Mouse (Mus musculus) cortical plate, adult 2 months (tissue): Measurements from ENCODE around the gene Smo. TPM values are rescaled to one million over a fixed set of nuclear protein-coding genes. Genes with fewer than 3 reads are reported as not detected.
A peak's percentile ranks its signal among the peaks of the same experiment; 100 is the strongest.

ENCODE experiments used
- H3K27ac ChIP-seq: fragments of 200-500 bp; 2 replicates; pipeline ENCODE4 v1.5.1; 2012; ENCODE audit warnings: low read length, control low read depth, inconsistent platforms; ENCODE audit not compliant: insufficient read depth
- H3K4me1 ChIP-seq: fragments of 200-500 bp; 2 replicates; pipeline ENCODE4 v1.6.1; 2011; ENCODE audit warnings: low read length; ENCODE audit not compliant: control insufficient read depth, insufficient read depth
- H3K4me3 ChIP-seq: fragments of 200-500 bp; 2 replicates; pipeline ENCODE4 v1.5.1; 2011; ENCODE audit warnings: mild to moderate bottlenecking, low read length, control low read depth; ENCODE audit not compliant: insufficient read depth
- CTCF ChIP-seq: fragments of 200-500 bp; IDR thresholded peaks from 2 replicates; pipeline ENCODE4 v1.5.1; 2011; ENCODE audit warnings: mild to moderate bottlenecking, control low read depth, low read length; ENCODE audit not compliant: insufficient read depth; ENCODE audit errors: extremely low read depth
- POLR2A ChIP-seq: fragments of 200-500 bp; IDR thresholded peaks from 2 replicates; pipeline ENCODE4 v1.6.1; 2011; ENCODE audit warnings: mild to moderate bottlenecking, low read length, control low read depth; ENCODE audit not compliant: insufficient read depth; ENCODE audit errors: extremely low read depth
- polyA plus RNA-seq: library from polyadenylated mRNA; depleted of rRNA; stranded (reverse); fragments of >200 nt; gene quantifications from 2 replicates; pipeline ENCODE4 v1.2.3, GENCODE M21; 2012

Gene Smo
- polyA plus RNA-seq, 1 experiment, result 9.6 TPM

DNA sequence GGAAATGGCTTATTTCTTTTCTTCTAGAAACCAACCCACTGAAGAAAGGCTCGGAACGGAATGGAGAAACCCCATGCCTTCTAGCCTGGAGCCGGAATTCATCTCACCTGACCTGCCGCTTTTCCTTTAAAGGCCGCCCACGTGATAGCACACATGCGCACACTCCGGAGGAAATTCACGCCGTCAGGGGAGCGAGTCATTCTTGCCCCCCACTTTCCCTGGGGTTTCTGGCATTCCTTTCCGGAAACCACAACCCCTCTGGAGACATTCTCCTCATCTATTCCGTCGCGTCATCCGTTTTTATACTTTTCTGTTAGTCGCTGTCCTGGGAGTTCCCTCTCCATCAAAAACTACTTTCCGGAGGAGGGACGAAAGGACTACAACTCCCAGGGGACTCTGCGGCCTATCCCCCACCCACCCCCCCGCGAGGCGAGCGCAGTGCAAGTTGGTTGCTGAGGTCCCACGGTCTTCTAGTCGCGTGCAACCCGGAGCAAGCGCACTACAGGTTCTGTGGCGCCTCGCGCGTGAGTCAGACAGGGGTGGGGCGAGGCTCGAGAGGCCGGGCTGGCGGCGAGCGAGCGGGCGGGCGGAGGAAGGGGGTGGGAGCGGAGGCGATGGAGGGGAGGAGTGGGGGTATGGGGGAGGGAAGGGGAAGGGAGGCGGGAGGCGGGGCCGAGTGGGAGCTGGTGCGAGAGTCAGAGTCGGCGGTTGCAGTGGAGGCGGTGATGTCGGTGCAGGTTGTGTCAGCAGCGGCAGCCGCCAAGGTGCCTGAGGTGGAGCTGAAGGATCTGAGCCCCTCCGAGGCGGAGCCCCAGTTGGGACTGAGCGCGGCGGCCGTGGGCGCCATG is 32.7 kb downstream of the Smo start, which contains the start of gene Ahcyl2:
Gene Ahcyl2, plus strand, starts transcription at position 199 of the 848 bp plus-strand sequence.
- H3K4me3 ChIP-seq, result peak within 1 kb of the TSS; percentile 69
- H3K27ac ChIP-seq, result peak within 1 kb of the TSS; percentile 79
- TF ChIP-seq CTCF (no peak), POLR2A (peak; percentile 78)
- H3K4me1 ChIP-seq, result peaks cover 6% of the 10 kb centered on the region

DNA sequence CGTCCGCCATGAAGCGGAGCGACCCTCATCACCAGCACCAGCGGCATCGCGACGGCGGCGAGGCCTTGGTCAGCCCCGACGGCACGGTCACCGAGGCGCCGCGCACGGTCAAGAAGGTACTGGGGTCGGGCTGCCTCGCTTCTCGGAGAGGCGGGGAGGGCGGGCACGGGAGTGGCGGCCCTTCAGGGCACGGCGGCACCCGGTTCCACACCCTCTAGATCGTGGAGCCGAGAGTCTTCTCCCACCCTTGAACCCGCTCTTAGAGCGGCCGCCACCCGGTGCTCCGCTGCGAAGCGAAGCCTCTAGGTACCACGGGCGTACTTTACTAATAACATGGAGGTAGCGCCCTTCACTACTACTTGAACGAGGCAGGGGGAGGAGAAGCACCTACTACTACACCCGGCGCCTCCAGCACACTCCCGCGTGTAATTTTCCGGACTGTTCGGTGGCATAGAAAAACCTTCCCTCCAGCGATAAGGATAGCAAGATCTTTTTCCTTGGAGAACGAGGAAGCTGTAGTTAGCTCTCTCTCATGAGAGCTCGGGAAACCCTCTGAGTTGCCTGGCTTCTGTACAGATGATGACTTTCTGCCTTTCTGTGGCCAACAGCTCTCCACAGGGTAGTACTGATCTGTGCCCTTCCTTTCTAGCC is 33.6 kb downstream of the Smo start:
- peak overlapping the region; percentile 69 for H3K4me3 ChIP-seq
- H3K4me1 ChIP-seq, result peaks cover 6% of the 10 kb centered on the region
- no peak for TF ChIP-seq CTCF
- TF ChIP-seq POLR2A, result no peak
- H3K27ac ChIP-seq, result peak overlapping the region; percentile 75; the same call in 1 of the 2 replicates

DNA sequence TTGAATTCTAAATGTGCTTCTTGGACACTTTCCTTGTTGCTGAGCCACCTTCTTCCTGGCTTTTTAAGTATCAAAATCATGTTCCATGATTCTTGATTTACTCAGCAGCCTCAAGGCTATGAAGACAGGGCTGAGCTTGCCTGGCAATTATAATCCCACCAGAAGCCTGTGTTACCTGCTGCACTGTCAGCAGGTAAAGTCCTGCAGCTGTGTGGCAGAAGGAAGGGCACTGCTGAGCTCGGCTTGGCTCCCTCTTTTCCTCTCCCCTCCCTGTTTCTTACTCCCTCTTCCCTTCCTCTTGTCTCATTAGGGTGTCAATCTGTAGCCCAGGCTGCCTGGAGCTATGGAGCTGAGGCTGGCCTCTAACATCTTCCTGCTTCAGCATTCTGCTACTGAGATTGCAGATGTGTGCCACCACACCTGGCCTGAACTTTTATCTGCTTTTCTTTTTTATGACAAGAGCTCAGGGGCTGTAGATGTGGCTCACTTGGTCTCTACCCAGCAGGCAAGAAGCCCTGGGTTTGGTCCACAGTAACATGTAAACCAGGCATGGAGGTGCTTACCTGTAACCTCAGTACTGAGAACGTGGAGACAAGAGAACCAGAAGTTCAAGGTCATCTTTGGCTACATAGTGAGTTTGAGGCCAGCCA is 35.5 kb downstream of the Smo start:
- peaks cover 8% of the 10 kb centered on the region for H3K4me1 ChIP-seq
- TF ChIP-seq POLR2A (no peak), CTCF (no peak)
- H3K4me3 ChIP-seq, result no peak overlapping the region
- H3K27ac ChIP-seq, result no peak overlapping the region

DNA sequence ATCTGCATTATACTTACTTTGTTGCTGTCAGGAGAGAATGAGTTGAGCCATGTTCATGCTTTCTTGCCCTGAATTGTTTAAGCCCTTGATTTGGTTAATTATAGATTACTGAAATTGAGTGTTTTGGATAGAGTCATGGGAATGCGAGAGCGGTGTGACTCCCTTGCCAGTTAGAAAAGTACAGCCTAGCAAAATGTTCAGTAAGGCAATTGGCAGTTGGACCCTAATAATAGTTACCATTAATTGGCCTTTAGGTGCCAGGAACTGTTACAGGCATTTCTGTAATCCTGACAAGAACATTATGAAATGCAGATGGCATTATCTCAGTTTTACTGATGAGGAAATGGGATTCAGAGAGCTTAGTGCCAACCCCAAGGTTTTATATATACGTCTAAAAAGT is 36.9 kb downstream of the Smo start:
- TF ChIP-seq CTCF (no peak), POLR2A (no peak)
- Histone ChIP-seq H3K4me1 (peaks cover 8% of the 10 kb centered on the region), H3K4me3 (no peak overlapping the region), H3K27ac (no peak overlapping the region)

DNA sequence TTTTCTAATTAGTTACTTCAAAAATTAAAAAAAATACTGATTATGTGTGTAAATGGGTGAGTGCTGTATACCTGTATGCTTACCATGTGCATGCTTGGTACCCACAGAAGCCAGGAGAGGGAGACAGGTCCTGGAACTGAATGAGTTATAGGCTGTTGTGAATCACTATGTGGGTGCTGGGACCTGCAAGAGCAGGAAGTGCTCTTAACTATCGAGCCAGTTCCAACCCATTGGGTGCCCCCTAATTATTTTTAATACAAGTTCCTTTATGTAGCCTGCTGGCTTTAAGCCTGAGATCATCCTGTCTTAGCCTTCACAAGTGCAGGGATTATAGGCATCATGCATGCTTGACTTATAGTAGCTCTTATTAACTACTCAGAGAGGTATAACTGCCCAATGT is 38.9 kb downstream of the Smo start:
- no peak overlapping the region for H3K27ac ChIP-seq
- no peak for TF ChIP-seq CTCF
- TF ChIP-seq POLR2A, result no peak
- peaks cover 8% of the 10 kb centered on the region for H3K4me1 ChIP-seq

GRCm38 (mm10) chr6:29775609-29776008 is 40.3 kb downstream of the Smo start:
- Histone ChIP-seq H3K4me3 (no peak overlapping the region), H3K4me1 (peaks cover 6% of the 10 kb centered on the region), H3K27ac (no peak overlapping the region)
- TF ChIP-seq CTCF (no peak), POLR2A (no peak)

More for the DNA sequence above, 38.9 kb downstream of the Smo start:
- H3K4me3 ChIP-seq, result no peak overlapping the region

DNA sequence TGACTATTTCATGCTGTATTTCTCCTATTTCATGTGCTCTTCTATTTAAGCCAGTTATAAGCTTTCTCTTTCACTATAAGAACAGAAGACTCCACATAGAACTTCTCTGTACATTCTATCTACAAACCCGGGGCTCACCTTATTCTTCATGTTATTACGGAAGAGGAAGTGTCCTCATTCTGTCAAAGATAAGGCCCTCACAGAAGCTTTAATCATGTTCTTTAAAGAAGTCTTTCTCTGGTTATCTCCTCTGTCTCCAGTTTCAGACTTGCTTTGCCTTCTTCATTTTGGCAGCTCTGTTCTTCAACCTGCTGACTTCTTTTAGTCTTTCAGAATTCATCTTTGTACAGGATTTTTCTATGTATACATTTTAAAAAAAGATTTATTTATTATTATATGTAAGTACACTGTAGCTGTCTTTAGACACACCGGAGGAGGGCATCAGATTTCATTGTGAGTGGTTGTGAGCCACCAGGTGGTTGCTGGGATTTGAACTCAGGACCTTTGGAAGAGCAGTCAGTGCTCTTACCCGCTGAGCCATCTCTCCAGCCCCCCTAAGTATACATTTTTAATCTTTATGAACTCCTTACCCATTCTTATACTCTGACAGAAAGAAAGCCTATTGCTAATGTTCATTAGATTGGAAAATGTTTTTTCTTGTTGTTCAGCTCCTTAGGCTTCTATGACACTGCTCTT is 41.4 kb downstream of the Smo start:
- TF ChIP-seq POLR2A (no peak), CTCF (no peak)
- Histone ChIP-seq H3K27ac (no peak overlapping the region), H3K4me3 (no peak overlapping the region), H3K4me1 (peaks cover 2% of the 10 kb centered on the region)

- no peak for TF ChIP-seq CTCF
- TF ChIP-seq POLR2A, result no peak
- Histone ChIP-seq H3K4me1 (peaks cover 2% of the 10 kb centered on the region), H3K4me3 (no peak overlapping the region), H3K27ac (no peak overlapping the region)
Observed at GRCm38 (mm10) chr6:29777238-29777555, 41.9 kb downstream of the Smo start.

DNA sequence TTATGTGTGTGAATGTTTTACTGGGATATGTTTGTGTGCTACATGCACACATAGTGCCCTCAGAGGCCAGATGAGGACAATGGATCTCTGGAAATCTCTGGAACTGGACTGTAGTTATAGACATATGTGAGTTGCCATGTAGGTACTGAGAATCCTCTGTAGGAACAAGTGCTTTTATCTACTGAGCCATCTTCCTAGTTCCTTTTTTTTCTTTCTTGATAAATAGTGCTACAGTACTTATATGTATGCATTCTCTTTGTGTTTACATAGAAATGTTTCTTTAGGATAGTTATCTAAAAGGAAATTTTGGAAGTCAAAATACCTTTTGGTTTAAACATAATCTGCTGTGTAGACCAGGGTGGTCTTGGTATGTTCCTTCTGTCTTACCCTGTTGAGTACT is 44.8 kb downstream of the Smo start:
- peaks cover 2% of the 10 kb centered on the region for H3K4me1 ChIP-seq
- TF ChIP-seq CTCF, result no peak
- no peak for TF ChIP-seq POLR2A
- H3K4me3 ChIP-seq, result no peak overlapping the region
- H3K27ac ChIP-seq, result no peak overlapping the region
